Mouse (Mus musculus): Measurements from ENCODE around the gene Anpep. TPM values are rescaled to one million over a fixed set of nuclear protein-coding genes. Genes with fewer than 3 reads are reported as not detected.

Anpep gene
- total RNA-seq, 4 experiments from 2014 or later = 10.5 to 21.9 (median 15.4) TPM

GRCm38 (mm10) chr7:79866294-79867000, 5.6 kb upstream of the Anpep start:
- no peak for DNase-seq

DNA sequence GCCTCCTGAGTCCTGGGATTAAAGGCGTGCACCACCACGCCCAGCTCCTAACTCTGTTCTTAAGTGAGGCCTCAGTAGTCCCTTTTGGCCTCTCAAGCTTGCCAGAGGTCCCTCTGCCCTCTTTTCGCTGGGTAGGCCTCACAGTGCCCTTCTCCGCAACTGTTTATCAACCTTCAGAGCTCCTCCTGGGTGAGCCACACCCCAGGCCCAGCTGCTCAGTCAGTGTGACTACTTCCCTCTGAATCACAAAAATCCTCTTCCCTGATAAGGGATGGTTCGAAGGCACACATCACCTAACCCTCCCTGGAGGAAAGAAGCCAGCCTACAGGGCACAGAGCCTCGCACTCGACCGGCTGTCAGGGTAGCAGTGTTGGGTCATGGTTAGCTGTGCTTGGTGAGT, 935 bp upstream of the Anpep start:
- DNase-seq = no peak

- peak; percentile 29 for DNase-seq
Measured at GRCm38 (mm10) chr7:79858956-79859630, 1.8 kb downstream of the Anpep start.

GRCm38 (mm10) chr7:79858202-79858934, 2.5 kb downstream of the Anpep start:
- no peak for DNase-seq

DNA sequence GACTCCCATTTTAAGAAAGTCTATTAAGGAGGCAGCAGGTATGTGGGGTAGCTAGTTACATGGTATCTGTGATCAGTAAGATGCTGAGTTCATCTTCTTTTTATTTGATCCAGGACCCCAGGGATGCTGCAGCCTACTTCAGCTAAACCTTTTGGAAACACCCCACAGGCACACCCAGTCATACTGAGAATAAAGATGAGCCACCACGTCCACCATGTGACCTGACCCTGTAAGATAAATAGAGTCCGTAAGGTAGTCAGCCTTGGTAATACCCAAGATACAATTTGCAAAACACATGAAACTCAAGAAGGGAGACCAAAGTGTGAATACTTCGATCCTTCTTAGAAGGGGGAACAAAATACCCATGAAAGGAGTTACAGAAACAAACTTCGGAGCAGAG, 4.6 kb downstream of the Anpep start:
- DNase-seq = no peak

DNA sequence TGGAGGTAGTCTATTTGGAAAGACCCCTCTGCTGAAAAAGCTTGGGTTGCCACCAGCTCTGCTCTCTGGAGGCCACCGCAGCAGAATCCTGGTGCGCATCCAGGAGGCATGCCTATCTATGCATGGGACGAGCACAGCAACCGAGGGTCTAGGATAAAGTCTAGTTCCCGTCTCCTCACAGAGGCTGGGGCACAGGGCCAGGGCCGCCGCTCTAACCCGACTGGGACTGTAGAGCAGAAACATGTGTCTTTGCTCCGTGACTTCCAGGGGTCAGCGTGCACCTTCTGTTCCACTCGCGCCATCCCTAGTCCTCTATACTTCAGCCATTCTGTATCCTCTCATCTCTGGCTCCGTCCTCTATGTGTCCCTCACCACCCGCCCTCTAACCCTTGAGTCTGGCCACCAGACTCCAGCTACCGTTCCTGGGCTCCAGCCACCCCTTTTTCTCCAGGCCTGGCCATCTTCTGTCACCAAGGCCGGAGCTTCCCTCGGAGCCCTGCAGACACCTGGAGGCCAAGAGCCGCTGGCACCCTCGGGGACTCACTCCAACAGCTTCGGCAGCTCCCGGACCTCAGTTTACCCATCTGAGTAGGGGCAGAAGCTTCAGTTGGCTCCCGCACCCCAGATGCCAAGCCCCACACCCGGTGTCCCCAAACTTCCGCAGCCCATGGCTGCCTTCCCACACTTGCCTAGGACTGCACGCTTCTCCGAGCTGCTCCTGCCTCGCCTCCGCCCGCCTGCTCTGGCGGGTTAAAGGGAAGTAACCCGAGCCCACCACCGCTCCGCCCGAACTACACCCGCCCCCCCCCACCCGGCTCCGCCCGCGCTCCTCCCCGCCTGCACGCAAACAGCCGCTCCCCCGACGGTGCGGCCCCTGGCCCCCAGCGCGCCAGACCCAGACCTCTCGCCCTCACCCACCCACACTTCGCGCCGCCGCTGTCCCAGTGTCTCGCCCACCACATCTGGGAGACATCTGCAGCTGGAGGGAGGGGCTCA, 13.1 kb downstream of the Anpep start:
- no peak for DNase-seq

- no peak for DNase-seq
Measured at GRCm38 (mm10) chr7:79846342-79846741, 14.5 kb downstream of the Anpep start.

GRCm38 (mm10) chr7:79844090-79844802, 16.6 kb downstream of the Anpep start:
- DNase-seq = no peak

GRCm38 (mm10) chr7:79842163-79842562, 18.7 kb downstream of the Anpep start:
- DNase-seq = no peak

- no peak for DNase-seq
Measured at GRCm38 (mm10) chr7:79837247-79837646, 23.6 kb downstream of the Anpep start.

DNA sequence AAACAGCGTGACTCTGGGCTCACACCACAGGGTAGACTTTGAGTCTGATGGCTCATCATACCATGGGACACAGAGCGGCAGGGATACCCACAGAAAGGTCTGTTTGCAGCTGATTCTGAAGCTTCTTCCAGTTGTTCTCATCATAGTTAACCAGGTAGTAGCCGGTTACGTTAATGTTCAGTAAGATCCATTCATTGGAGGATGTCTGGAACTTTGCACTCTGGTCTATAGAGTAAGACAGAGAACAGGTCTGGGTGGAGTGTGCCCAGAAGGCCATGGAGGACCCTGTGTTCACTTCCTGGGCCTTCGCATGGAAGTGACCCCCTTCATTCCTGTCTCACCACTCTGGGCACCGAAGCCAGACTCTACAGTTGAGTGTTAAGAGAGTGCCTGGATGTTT, 25.7 kb downstream of the Anpep start:
- no peak for DNase-seq

DNA sequence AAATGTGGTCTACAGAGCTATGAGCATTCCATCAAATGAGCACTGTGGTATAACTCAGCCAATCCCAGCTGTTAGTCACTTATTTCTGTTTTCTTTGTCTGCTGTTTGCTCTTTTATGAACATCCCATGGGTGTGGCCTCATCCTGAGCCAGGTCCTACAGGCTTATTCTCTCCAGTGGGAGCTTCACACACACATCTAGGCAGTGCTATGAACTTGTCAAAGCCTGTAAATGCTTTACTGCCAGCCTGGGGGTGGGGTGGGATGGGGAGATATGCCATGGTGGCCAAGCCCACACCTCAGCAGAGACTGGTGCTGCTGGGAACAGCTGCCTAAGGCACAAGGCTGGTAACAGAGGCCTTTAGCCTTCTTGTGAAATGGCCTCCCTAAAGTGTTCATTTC, 27.9 kb downstream of the Anpep start:
- no peak for DNase-seq

GRCm38 (mm10) chr7:79831585-79831984, 29.3 kb downstream of the Anpep start:
- no peak for DNase-seq

DNA sequence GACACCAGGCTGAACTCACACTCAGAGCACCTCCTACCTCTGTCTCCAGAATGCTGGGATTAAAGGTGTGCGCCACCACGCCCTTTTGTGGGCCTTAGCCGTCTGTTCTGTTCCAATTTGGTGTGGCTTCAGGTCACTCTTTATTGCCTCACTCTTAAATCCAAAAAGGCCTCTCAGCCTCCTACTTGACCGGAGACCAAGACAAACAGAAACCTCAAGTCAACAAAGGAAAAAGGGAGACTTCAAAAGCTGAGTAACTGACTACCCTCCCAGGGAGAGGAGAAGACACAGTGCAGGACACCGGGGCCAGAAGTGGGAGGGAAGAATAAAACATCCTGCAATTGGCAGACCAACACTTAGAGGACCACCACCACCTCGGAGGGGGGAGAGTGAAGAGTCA, 29.7 kb downstream of the Anpep start:
- DNase-seq = no peak

GRCm38 (mm10) chr7:79828341-79828740, 32.5 kb downstream of the Anpep start:
- DNase-seq = no peak

- no peak for DNase-seq
Measured at GRCm38 (mm10) chr7:79822092-79822695, 38.7 kb downstream of the Anpep start.

- DNase-seq = no peak
Measured at GRCm38 (mm10) chr7:79819996-79820395, 40.9 kb downstream of the Anpep start.

GRCm38 (mm10) chr7:79819515-79819914, 41.3 kb downstream of the Anpep start:
- no peak for DNase-seq

- DNase-seq = no peak
Measured at GRCm38 (mm10) chr7:79818321-79818720, 42.5 kb downstream of the Anpep start.

DNA sequence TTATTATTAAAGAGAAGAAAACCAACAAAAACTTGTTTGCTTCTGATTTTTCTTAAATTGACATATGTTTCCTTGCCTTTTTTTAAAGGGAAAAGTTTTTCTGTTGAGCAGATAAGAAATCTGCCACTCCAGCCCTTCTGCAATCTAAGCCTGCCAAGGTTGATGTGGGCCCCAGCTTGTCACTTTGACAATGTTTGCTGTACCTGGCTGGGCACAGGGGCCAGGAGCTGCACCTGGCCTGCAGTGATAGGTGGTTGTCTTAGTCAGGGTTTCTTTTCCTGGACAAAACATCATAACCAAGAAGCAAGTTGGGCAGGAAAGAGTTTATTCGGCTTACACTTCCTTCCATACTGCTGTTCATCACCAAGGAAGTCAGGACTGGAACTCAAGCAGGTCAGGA, 47.5 kb downstream of the Anpep start:
- DNase-seq = no peak

All from adrenal gland, adult 8-10 months (tissue).